Mouse (Mus musculus): ENCODE data around the gene Slc35b2.
A peak's percentile ranks its signal among the peaks of the same experiment; 100 is the strongest.

The Slc35b2 gene

DNA sequence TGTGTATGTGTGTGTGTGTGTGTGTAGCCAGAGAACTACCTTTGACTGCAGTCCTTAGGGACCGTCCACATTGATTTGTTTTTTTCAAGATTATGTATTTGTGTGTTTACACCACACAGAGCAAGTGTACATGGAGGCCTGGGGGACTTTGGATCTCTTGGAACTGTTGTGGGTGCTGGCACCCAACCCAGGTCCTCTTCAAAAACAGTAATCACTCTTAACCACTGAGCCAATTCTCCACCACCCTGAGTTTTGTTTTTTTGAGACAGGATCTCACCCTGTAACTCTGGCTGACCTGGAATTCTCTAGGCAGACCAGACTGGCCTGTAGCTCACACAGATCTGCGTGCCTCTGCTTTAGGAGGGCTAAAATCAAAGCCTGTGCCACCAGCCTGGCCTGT is 34.7 kb downstream of the Slc35b2 start:
- no peak for DNase-seq (ENCODE audit: extremely low spot score, low spot score)

DNA sequence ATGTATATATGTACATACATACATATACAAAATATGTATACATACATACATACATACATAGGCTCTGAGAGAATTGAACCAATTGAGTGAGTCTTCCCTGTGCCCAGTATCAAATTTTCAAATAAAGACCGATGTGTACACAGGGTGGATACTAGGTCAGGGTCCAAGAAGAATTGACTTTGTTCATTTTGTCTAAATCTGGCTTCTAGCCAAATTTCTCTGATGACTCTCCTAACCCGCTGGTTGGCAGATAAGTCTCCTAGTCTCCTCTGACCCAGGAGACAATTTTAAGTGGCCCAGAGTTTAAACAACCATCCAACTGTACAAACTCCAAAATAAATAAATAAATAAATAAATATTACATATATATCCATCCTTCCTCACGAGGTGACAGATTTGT is 35.2 kb downstream of the Slc35b2 start:
- DNase-seq (ENCODE audit: extremely low spot score, low spot score) = no peak

DNA sequence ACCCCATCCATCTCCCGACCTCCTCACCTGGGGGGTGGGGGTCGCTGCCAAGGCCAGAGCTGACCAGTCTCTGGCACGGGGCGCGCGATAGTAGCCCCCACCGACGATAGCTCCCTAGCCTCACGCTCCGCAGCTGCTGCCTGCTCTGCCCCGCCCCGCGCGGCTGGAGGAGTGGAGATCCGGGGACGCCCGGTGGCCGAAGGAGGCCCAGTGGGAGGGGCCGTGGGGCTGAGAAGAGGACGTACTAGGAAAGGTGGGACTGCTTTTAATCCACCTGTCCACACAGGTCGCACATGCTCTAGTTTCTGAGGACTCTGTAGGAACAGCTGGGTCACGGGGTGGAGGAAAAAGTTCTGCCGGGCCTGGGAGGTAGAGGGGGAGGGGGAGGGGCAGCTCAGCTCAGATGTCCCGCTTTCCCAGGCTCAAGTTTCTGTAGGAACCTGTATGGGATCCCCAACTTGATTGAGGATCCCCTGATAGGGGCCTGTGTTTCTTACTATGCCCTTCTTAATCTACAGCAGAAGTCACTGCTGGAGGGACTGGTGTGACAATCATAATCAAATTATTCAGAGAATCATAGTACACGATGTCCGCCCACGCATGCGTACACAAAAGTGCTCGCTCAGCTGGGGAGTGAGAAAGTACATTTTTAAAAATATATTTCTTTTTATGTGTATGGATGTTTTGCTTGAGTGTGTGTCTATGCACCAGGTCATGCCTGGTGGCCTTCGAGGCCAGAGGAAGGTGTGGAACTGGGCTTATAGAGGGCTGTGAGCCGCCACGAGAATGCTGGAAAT is 36.0 kb downstream of the Slc35b2 start, which contains the start of gene Slc29a1:
Gene Slc29a1 (minus strand): TSS at position 161 of the 797 bp plus-strand sequence.
- DNase-seq (ENCODE audit: extremely low spot score, low spot score) = peak; percentile 51

DNA sequence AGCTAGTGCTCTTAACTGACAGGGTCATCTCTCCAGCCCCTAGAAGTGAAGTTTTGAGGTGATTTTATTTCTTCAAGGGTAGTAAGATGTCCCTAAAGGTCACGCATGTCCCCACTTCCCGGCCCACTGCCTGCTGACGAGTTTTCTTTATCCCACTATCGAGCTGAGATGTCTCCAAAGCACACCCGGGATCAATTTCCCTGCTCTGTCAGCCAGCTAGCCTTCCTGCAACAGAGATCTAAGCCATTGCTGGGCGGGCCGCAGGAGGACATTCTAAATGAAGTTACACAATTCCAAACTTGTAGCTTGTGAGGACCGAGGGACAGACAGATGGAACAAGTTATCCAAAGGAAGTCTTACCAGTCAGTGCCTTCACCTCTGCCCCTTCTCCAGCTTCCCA is 36.6 kb downstream of the Slc35b2 start:
- no peak for DNase-seq (ENCODE audit: extremely low spot score, low spot score)

DNA sequence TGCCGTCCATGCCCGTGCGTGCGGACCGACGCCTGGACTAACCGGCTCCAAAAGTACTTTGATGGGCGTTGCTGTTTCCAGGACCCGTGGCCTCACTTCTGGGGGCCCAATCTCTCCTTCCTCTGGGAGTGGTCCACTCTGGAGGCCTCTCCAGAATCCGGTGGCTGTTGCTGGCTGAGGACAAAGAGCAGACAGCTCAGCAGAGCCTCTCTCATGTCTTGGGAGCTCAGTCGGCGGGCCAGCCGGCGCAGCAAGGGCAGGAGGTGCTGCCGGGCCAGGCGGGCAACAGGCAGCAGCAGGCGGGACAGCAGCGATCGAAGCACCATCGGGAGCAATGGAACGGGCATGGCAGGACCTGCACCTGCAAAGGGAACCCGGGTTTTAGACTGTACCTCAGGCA is 37.7 kb downstream of the Slc35b2 start:
- peak; percentile 43 for DNase-seq (ENCODE audit: extremely low spot score, low spot score)

DNA sequence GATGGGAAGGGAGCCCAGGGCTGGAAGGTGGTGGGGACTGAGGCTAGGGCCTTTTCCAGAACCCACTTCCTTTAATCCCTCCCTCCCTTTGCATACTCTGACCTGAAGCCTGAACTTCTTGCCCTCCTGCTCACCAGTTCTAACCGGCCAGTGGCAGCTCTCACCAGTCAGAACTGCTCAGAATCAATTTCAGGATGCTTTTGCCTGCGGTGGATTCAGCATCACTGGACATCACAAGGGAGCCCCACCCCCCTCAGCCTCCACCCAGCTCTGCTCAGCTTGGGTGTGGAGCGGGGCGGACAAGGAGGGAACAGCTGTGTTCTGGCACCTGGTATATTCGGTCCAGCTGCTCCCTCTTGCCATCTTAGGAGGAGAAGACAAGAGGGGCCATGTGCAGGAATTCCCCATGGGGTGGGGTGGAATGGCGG is 38.2 kb downstream of the Slc35b2 start, which contains the start of gene Mymx:
Gene Mymx (minus strand): TSS at position 226 of the 428 bp plus-strand sequence.
- DNase-seq (ENCODE audit: extremely low spot score, low spot score) = peak; percentile 42

DNA sequence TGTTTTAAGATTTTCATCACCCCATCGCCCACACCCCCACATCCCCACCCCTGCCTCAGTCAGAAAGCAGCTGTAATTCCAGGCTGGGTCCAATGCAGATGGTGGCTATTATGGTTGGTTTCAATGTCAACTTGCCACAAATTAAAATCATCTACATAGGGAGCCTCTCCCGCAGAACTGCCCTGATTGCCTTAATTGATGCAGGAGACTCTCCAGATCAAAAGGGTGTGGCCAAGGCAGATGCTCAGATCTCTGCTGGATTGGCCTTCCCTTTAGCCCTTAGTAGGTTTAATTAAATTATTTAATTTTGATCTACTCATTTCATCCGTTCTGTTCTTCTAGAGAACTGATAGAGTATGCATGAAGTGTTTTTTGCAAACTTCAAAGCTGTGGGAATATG is 39.3 kb downstream of the Slc35b2 start:
- no peak for DNase-seq (ENCODE audit: extremely low spot score, low spot score)

DNA sequence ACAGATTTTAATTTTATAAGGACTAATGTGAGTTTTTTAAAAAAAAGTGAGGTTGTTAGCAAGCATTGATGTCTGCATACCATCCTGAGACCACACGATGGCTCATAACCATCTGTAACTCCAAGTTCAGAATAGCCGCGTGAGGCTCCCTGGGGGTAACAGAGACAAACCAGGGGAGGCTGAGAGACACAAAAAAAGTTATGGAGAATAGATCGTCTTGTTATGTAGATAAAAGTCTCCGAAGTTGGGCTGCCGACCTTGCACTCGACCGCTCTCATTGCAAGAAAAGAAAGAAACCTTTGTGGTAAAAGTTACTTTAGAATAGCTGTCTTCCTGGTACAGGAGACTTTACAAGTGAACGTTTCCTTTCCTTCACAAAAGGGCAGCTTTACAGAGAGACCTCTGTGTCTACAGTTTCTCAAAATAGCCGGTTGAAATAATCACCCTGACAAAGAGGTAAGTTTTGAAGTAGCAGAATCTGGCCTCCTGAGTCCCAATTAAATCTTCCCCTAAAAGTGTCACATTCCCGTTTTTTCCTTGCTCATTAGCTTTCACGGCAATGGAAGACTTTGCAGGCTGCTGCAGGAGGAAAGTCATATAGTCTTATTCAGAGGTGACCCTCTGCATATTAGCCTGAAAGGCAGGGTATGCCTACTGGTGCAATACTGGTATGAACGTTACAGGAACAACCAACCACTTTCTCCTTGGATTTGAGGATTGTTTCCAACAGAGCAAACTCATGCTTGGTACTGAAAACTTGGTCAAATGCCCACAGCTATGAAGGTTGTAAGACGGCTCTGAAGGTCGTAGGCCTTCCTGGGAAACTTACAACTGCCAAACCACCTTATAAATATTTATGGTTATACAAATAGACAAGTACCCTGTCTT is 43.6 kb downstream of the Slc35b2 start:
- DNase-seq (ENCODE audit: extremely low spot score, low spot score) = no peak

DNA sequence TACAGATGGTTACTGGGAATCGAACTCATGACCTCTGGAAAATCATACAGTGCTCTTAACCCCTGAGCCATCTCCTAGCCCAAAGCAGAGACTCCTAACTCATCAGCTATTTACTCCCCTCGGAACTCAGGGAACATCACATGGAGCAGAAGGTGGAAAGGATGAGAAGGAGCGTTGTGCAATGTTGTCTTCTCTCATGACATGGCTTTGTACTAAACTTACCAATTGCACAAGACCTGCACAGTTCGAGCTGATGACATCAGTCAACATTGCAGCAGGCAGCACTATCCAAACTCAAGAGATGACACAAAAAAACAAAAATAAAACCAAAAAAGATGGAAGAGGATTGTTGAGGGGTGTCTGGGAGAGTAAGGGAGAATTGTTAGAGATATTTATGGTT is 44.7 kb downstream of the Slc35b2 start:
- DNase-seq (ENCODE audit: extremely low spot score, low spot score) = no peak

DNA sequence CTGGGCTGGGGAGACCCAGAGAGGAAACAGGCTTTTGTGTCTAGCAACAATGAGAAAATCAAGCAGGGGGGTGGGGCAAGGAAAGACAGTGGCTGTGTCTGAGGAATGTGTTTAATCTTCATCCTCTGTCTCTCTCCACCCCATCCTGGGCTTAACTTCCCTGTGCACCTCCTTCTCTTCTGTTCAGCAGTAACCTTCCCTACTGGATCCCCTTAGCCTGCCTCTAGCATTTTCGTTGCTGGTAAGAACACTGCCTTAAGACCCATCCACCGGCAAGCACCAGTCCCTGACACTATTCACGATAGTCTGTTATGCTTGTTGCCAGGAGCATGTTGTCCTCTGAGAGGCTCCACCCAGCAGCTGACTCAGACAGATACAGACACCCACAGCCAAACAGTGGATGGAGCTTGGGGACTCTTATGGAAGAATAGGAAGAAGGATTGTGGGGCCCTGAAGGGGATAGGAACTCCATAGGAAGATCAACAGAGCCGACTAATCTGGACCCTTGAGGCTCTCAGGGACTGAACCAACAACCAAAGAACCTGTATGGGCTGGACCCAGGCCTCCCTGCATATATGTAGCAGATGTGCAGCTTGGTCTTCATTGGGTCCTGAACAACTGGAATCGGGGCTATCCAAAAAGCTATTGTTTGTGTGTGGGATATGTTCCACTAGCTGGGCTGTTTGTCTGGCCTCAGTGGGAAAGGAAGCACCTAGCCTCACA is 46.6 kb downstream of the Slc35b2 start:
- no peak for DNase-seq (ENCODE audit: extremely low spot score, low spot score)

DNA sequence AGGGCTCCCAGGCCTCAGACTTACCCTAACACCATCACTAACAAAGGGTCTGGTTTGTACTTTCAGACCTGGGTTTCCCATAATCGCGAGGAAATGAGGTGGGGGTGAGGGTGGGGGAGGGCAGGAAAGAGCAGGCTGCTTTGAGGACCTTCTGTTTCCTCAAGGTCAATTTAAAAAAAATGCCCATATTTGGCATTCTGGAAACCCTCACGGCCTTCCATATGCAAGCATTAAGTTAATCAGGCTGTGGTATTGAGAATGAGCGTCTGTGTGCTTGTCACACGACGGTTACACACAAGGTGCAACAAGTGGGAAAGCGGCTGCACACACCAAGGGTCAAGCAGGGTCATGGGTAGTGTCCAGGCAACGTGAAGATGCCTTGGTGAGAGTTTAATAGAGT is 48.3 kb downstream of the Slc35b2 start:
- no peak for DNase-seq (ENCODE audit: extremely low spot score, low spot score)

DNA sequence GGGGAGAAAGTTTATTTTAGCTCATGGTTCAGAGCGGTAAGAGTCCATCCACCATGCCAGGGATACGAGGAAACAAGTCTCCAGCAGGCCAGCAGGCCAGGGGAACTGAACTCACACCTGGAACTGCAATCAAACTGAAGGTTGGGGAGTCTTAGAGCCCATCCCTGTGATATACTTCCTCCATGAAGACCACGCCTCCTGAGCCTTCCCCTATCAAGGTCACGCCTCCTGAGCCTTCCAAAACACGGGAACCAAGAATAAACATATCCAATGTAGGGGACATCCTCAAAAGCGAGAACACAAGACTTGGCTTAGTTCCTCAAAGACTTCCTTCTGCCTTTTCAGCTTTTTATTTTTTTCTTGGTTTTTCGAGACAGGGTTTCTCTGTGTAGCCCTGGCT is 49.2 kb downstream of the Slc35b2 start:
- DNase-seq (ENCODE audit: extremely low spot score, low spot score) = no peak

DNA sequence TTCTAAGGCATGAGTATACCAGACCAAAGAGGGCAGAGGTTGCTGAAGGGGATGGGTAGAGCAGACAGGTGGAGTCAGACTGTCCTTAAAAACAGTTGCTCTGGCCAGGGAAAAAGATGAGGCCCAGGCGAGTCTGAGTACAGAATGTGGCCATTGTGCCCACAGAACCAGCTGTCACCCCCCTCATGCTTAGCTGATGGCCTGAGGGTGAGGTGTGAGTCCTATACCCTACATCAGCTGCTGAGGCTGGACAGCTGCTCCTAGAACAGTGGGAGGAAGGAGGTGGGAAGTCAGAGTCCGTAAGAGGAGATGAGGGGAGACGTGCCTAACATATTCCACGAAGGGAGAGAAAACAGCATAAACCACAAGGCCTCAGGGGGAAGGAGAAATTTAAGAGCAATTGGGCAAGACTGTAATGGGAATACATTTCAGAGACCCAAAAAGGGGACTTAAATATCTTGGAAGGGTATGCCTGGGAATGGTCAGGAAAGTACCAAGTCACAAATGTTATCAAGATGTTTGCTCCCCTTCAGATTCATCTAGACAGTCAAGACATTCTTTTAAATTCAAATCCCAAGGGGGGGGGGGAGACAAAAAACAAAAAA is 52.5 kb downstream of the Slc35b2 start:
- no peak for DNase-seq (ENCODE audit: extremely low spot score, low spot score)

DNA sequence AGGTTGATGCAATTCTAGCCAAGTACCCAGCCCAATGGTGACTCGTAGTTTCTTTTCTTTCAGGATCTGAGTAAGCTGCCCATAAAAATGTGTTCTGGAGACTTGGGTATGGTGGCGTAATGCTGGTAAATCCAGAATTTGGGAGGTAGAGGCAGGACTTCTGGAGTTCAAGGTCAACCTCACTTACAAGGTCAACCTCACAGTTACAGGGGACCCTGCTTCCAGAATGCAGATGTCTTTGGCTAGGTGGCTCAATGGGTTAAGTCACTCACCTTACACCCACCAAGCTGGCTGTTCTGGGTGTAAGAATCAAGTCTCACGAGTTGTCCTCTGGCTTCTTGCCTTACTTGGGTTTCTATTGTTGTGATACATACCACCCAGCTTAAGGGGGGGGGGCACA is 53.0 kb downstream of the Slc35b2 start:
- DNase-seq (ENCODE audit: extremely low spot score, low spot score) = no peak
